Mouse (Mus musculus) spleen, adult 2 months (tissue): Measurements from ENCODE around the gene Elovl3. TPM values are rescaled to one million over a fixed set of nuclear protein-coding genes. Genes with fewer than 3 reads are reported as not detected.

ENCODE experiments used
- DNase-seq, 2 experiments: peaks; one replicate each; pipeline versions ENCODE4 v3.0.0 to v3.0.0-alpha.2; 2012 to 2021; ENCODE audit warnings: low spot score in 2 of 2, low read depth in 1 of 2
- H3K27ac ChIP-seq: fragments of 200-500 bp; 2 replicates; pipeline ENCODE4 v1.5.1; 2012; ENCODE audit warnings: low read length, inconsistent platforms; ENCODE audit not compliant: insufficient read depth
- H3K27me3 ChIP-seq: fragments of 200-500 bp; 2 replicates; pipeline ENCODE4 v1.6.1; 2012; ENCODE audit warnings: mild to moderate bottlenecking, moderate library complexity, low read length, inconsistent platforms; ENCODE audit not compliant: control insufficient read depth, insufficient read depth
- H3K36me3 ChIP-seq: fragments of 200-500 bp; 2 replicates; pipeline ENCODE4 v1.6.1; 2012; ENCODE audit warnings: mild to moderate bottlenecking, low read length, inconsistent platforms; ENCODE audit not compliant: control insufficient read depth, insufficient read depth
- H3K4me1 ChIP-seq: fragments of 200-500 bp; 2 replicates; pipeline ENCODE4 v1.6.1; 2011; ENCODE audit warnings: inconsistent platforms; ENCODE audit not compliant: control insufficient read depth, insufficient read depth, insufficient read length
- H3K4me3 ChIP-seq: fragments of 200-500 bp; 2 replicates; pipeline ENCODE4 v1.5.1; 2011; ENCODE audit warnings: mild to moderate bottlenecking, inconsistent platforms; ENCODE audit not compliant: insufficient read depth, insufficient read length; ENCODE audit errors: extremely low read depth
- CTCF ChIP-seq: fragments of 200-500 bp; IDR thresholded peaks from 2 replicates; pipeline ENCODE4 v1.5.1; 2011; ENCODE audit warnings: mild to moderate bottlenecking, inconsistent platforms; ENCODE audit not compliant: insufficient read depth, insufficient read length, insufficient replicate concordance; ENCODE audit errors: extremely low read depth
- POLR2A ChIP-seq: fragments of 200-500 bp; IDR thresholded peaks from 2 replicates; pipeline ENCODE4 v1.6.1; 2011; ENCODE audit warnings: low read depth, low read length, inconsistent platforms
- WGBS: fragments of 180-500 bp; shearing (Covaris S2); methylation state at CpG from one replicate; pipeline ENCODE4 v1.1.7; 2018; 5-methylcytosine and 5-hydroxymethylcytosine counted together
- polyA plus RNA-seq: library from polyadenylated mRNA; depleted of rRNA; stranded (reverse); fragments of >200 nt; gene quantifications from 2 replicates; pipeline ENCODE4 v1.2.3, GENCODE M21; 2012

The Elovl3 gene
- polyA plus RNA-seq, 1 experiment, result not detected

GRCm38 (mm10) chr19:46096396-46096795, 35.3 kb upstream of the Elovl3 start:
- WGBS, result 92% methylated on average over 5 of the region's 5 CpGs
- H3K27me3 ChIP-seq, result no peaks in the 10 kb centered on the region
- H3K27ac ChIP-seq, result no peak overlapping the region
- TF ChIP-seq CTCF, result no peak
- no peak for TF ChIP-seq POLR2A
- no peaks in the 10 kb centered on the region for H3K4me1 ChIP-seq
- no peaks in the 10 kb centered on the region for H3K36me3 ChIP-seq
- DNase-seq, result no peak
- no peak overlapping the region for H3K4me3 ChIP-seq

- Histone ChIP-seq H3K36me3 (no peaks in the 10 kb centered on the region), H3K4me3 (no peak overlapping the region), H3K27me3 (no peaks in the 10 kb centered on the region), H3K27ac (no peak overlapping the region), H3K4me1 (no peaks in the 10 kb centered on the region; the same call in 1 of the 2 replicates)
- no peak for TF ChIP-seq POLR2A
- no peak for TF ChIP-seq CTCF
- WGBS, result 93% methylated on average over 3 of the region's 3 CpGs
- DNase-seq, result no peak
Observed at GRCm38 (mm10) chr19:46099561-46099960, 32.1 kb upstream of the Elovl3 start.

GRCm38 (mm10) chr19:46103437-46104186, 28.1 kb upstream of the Elovl3 start:
- DNase-seq, result no peak
- 85% methylated on average over 6 of the region's 6 CpGs for WGBS
- TF ChIP-seq CTCF, result no peak
- TF ChIP-seq POLR2A, result no peak
- Histone ChIP-seq H3K36me3 (no peaks in the 10 kb centered on the region), H3K27me3 (no peaks in the 10 kb centered on the region), H3K4me3 (no peak overlapping the region), H3K27ac (no peak overlapping the region), H3K4me1 (no peaks in the 10 kb centered on the region; the same call in 1 of the 2 replicates)

GRCm38 (mm10) chr19:46104187-46104557, 27.5 kb upstream of the Elovl3 start:
- 81% methylated on average over 2 of the region's 2 CpGs for WGBS
- no peak overlapping the region for H3K27ac ChIP-seq
- H3K27me3 ChIP-seq, result no peaks in the 10 kb centered on the region
- TF ChIP-seq CTCF (no peak), POLR2A (no peak)
- no peak for DNase-seq
- H3K36me3 ChIP-seq, result no peaks in the 10 kb centered on the region
- H3K4me3 ChIP-seq, result no peak overlapping the region
- no peaks in the 10 kb centered on the region; the same call in 1 of the 2 replicates for H3K4me1 ChIP-seq

- WGBS, result 90% methylated on average over 2 of the region's 2 CpGs
- TF ChIP-seq CTCF (no peak), POLR2A (no peak)
- Histone ChIP-seq H3K4me1 (no peaks in the 10 kb centered on the region; the same call in 1 of the 2 replicates), H3K4me3 (no peak overlapping the region), H3K36me3 (no peaks in the 10 kb centered on the region), H3K27ac (no peak overlapping the region), H3K27me3 (no peaks in the 10 kb centered on the region)
- DNase-seq, result no peak
Observed at GRCm38 (mm10) chr19:46110214-46110613, 21.5 kb upstream of the Elovl3 start.

GRCm38 (mm10) chr19:46110781-46111180, 20.9 kb upstream of the Elovl3 start:
- Histone ChIP-seq H3K4me3 (no peak overlapping the region), H3K27me3 (no peaks in the 10 kb centered on the region), H3K27ac (no peak overlapping the region), H3K36me3 (no peaks in the 10 kb centered on the region), H3K4me1 (no peaks in the 10 kb centered on the region; the same call in 1 of the 2 replicates)
- no peak for DNase-seq
- TF ChIP-seq POLR2A, result no peak
- no peak for TF ChIP-seq CTCF
- WGBS, result 86% methylated on average over 5 of the region's 5 CpGs

GRCm38 (mm10) chr19:46114617-46115016, 17.1 kb upstream of the Elovl3 start:
- Histone ChIP-seq H3K27ac (no peak overlapping the region), H3K36me3 (no peaks in the 10 kb centered on the region), H3K4me3 (no peak overlapping the region), H3K4me1 (no peaks in the 10 kb centered on the region; the same call in 1 of the 2 replicates), H3K27me3 (no peaks in the 10 kb centered on the region)
- TF ChIP-seq CTCF (no peak), POLR2A (no peak)
- WGBS, result 73% methylated on average over 4 of the region's 4 CpGs
- no peak for DNase-seq
